ENCODE assay signal across 22 mouse cellular contexts in the genomic region with DNA sequence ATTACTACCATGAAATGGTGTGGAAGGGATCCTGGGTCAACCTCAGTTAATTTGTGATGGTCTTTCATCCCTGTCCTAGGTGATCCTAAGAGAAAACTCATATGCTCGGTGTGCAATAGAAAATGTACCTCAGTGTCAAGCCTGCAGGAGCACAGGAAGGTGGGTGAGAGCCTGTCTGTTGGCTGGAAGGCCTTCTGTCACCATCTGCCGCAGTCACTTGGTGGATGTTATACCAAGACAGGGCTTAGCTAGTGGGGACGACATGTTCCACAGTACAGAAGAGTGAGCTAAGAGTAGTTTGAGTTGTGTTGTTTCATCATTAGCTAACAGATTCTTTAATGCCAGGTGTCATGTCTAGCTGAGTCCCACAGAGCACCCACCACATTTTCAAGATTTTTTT.
A peak's percentile ranks its signal among the peaks of the same experiment; 100 is the strongest.
DNase-seq lines count a peak whose midpoint lies in the region; ATAC-seq and TF ChIP-seq lines count a peak whose summit lies in the region.
"Had no signal": no experiment of that assay in that cellular context is flagged by ENCODE, and none has a peak within 500 bp of the region (broad histone marks: within the 10 kb centered on the region; RNA-seq: fewer than 3 reads in every experiment).

No protein-coding gene starts in this region.

- no peak for TF ChIP-seq CTCF in layer of hippocampus, adult 2 months (conservative IDR thresholded peaks at IDR 0.05)

- DNase-seq in cerebellum, adult 11 months: no peak
- DNase-seq in layer of hippocampus, adult 11-12 months (ENCODE audit: low spot score): peak; percentile 55
- DNase-seq in layer of hippocampus, postnatal 10 days (ENCODE audit: low spot score in 2 of 2): no peak
- DNase-seq in layer of hippocampus, adult 2 months (ENCODE audit: low spot score in 2 of 2): peak; percentile 40 to 68
- DNase-seq in layer of hippocampus, postnatal 36 days: peak; percentile 41 to 43
- no peak for DNase-seq in kidney, postnatal 25 days
- no peak for DNase-seq in heart, postnatal 4 days
- DNase-seq: adrenal gland, adult 8-10 months; adrenal gland, postnatal 36 days; B cell, adult 2 months; embryo, embryonic 11 days; gastrocnemius, postnatal 14 days; heart, adult 2 months; kidney, adult 11 months had no signal

- peak; percentile 58; the same call in 1 of the 2 replicates for ATAC-seq in cerebellum, adult (ENCODE audit: insufficient number of reproducible peaks, low FRiP score, low TSS enrichment)
- ATAC-seq: CD4-positive, CD25-positive, alpha-beta regulatory T cell, adult 4 months; forebrain, embryonic 15.5 days; hindbrain, postnatal 0 days had no signal

- H3K27ac ChIP-seq in layer of hippocampus, adult 2 months: peak overlapping the region; percentile 68
- H3K27ac ChIP-seq: embryonic facial prominence, embryonic 15.5 days; forebrain, embryonic 15.5 days; heart, adult 2 months; heart, embryonic 13.5 days; hindbrain, embryonic 13.5 days; hindbrain, postnatal 0 days had no signal

- H3K4me3 ChIP-seq in layer of hippocampus, adult 2 months: no peak overlapping the region
- H3K4me3 ChIP-seq: embryonic facial prominence, embryonic 15.5 days; erythroblast, embryonic 14.5 days; forebrain, embryonic 15.5 days; heart, adult 2 months; heart, embryonic 13.5 days; hindbrain, embryonic 13.5 days had no signal

Comparison
In these comparisons a context has a peak if more than half of its experiments do, and no peak if none do; other contexts are left out.
1. DNase-seq: peak in layer of hippocampus, adult 11-12 months (single experiment), layer of hippocampus, adult 2 months (2 of 2) and layer of hippocampus, postnatal 36 days (2 of 2); none in cerebellum, adult 11 months (single experiment), layer of hippocampus, postnatal 10 days (0 of 2), kidney, postnatal 25 days (0 of 2) and heart, postnatal 4 days (single experiment).